Mouse (Mus musculus) left cerebral cortex, adult 6 months (tissue): Measurements from ENCODE around the gene Fam92b. TPM values are rescaled to one million over a fixed set of nuclear protein-coding genes. Genes with fewer than 3 reads are reported as not detected.

Experiments used
- long read RNA-seq, 2 experiments: library from polyadenylated mRNA; unstranded; transcript quantifications; one replicate each; pipeline ENCODE4 v2.0.0; 2019 to 2020
- polyA plus RNA-seq: library from polyadenylated mRNA; unstranded; fragments of <200 nt; fragmentation: Nextera tagmentation; gene quantifications from 2 replicates; pipeline ENCODE4 v1.2.3, GENCODE M21; 2021

Fam92b gene
- polyA plus RNA-seq: 0.40 and 0.91 TPM in 2 replicates
- long read RNA-seq, experiment 1: 0 reads
- long read RNA-seq, experiment 2: 0 reads

GRCm38 (mm10) chr8:120177318-120178123, at the start of gene Fam92b:
Gene Fam92b (minus strand): TSS chr8:120177466.

Other genes with a start within 250 kb of the Fam92b start
- gene Crispld2, start 185.0 kb downstream of the Fam92b start, polyA plus RNA-seq: 0.79 and 1.1 TPM in 2 replicates
- gene Zdhhc7, start 76.0 kb downstream of the Fam92b start, polyA plus RNA-seq: 16.7 and 22.9 TPM in 2 replicates
- 55.0 and 55.7 TPM in 2 replicates for gene 6430548M08Rik, start 63.3 kb downstream of the Fam92b start, polyA plus RNA-seq
- 5.1 and 9.0 TPM in 2 replicates for gene Gse1, start 51.0 kb upstream of the Fam92b start, polyA plus RNA-seq